Mouse (Mus musculus) MEL (cell line): ENCODE measurements around the gene Plcb4. TPM values are rescaled to one million over a fixed set of nuclear protein-coding genes. Genes with fewer than 3 reads are reported as not detected.

Experiments used
- DNase-seq: peaks from one replicate; pipeline ENCODE4 v3.0.0; 2011; ENCODE audit warnings: low read depth, low spot score
- H3K27ac ChIP-seq: 2 replicates; pipeline ENCODE4 v1.5.1; 2012; ENCODE audit warnings: low read depth, mild to moderate bottlenecking, control low read depth, low read length, moderate library complexity; ENCODE audit not compliant: control insufficient read depth
- H3K27me3 ChIP-seq, 2 experiments: fragments of 150-350 bp in 1 of 2; sonication (generic) in 1 of 2; 2 replicates each; pipeline ENCODE4 v1.6.1; 2012; ENCODE audit warnings: low read length in 2 of 2, mild to moderate bottlenecking in 2 of 2, improper control_type of control experiment in 1 of 2, moderate library complexity in 1 of 2; ENCODE audit not compliant: insufficient read depth in 2 of 2, control insufficient read depth in 1 of 2
- H3K36me3 ChIP-seq, 2 experiments: 2 replicates each; pipeline ENCODE4 v1.6.1; 2012 to 2014; ENCODE audit warnings: low read length in 2 of 2, improper control_type of control experiment in 1 of 2, inconsistent platforms in 1 of 2, mild to moderate bottlenecking in 1 of 2; ENCODE audit not compliant: insufficient read depth in 2 of 2, control insufficient read depth in 1 of 2
- H3K4me1 ChIP-seq, 2 experiments: fragments of 150-350 bp in 1 of 2; sonication (generic) in 1 of 2; 2 replicates each; pipeline ENCODE4 v1.6.1; 2012; ENCODE audit warnings: low read length in 2 of 2, improper control_type of control experiment in 1 of 2, mild to moderate bottlenecking in 1 of 2; ENCODE audit not compliant: insufficient read depth in 2 of 2, control insufficient read depth in 1 of 2
- H3K4me3 ChIP-seq, 2 experiments: fragments of 150-350 bp in 1 of 2; sonication (generic) in 1 of 2; 2 replicates each; pipeline ENCODE4 v1.5.1; 2012; ENCODE audit warnings: low read depth in 2 of 2, low read length in 2 of 2, mild to moderate bottlenecking in 2 of 2, moderate library complexity in 2 of 2, control low read depth in 1 of 2, improper control_type of control experiment in 1 of 2; ENCODE audit not compliant: control insufficient read depth in 1 of 2, insufficient read depth in 1 of 2
- H3K79me2 ChIP-seq: 2 replicates; pipeline ENCODE4 v1.6.1; 2012; ENCODE audit warnings: mild to moderate bottlenecking, low read length, moderate library complexity; ENCODE audit not compliant: control insufficient read depth, poor library complexity, insufficient read depth
- H3K9ac ChIP-seq: 2 replicates; pipeline ENCODE4 v1.6.1; 2012; ENCODE audit warnings: low read depth, mild to moderate bottlenecking, control low read depth, low read length, moderate library complexity; ENCODE audit not compliant: control insufficient read depth, poor library complexity, severe bottlenecking
- H3K9me3 ChIP-seq: fragments of 150-350 bp; sonication (generic); replicated peaks from 2 replicates; pipeline ENCODE4 v1.6.1; 2012; ENCODE audit warnings: mild to moderate bottlenecking, low read length, improper control_type of control experiment, moderate library complexity; ENCODE audit not compliant: insufficient read depth
- CHD1 ChIP-seq: IDR thresholded peaks from 2 replicates; pipeline ENCODE4 v1.6.1; 2012; ENCODE audit warnings: low read depth, mild to moderate bottlenecking, inconsistent platforms, low read length, improper control_type of control experiment
- CHD2 ChIP-seq: IDR thresholded peaks from 2 replicates; pipeline ENCODE4 v1.6.1; 2011; ENCODE audit warnings: low read length, improper control_type of control experiment
- CTCF ChIP-seq, 3 experiments: IDR thresholded peaks in 2 of 3; conservative IDR thresholded peaks in 1 of 3; 2 replicates each; pipeline ENCODE4 v1.5.1; 2011 to 2012; ENCODE audit warnings: low read length in 3 of 3, low read depth in 2 of 3, mild to moderate bottlenecking in 2 of 3, improper control_type of control experiment in 1 of 3, inconsistent platforms in 1 of 3, mixed read lengths in 1 of 3, moderate library complexity in 1 of 3; ENCODE audit not compliant: control insufficient read depth in 1 of 3, insufficient read depth in 1 of 3, poor library complexity in 1 of 3, severe bottlenecking in 1 of 3
- E2F4 ChIP-seq: IDR thresholded peaks from 2 replicates; pipeline ENCODE4 v1.6.1; 2011; ENCODE audit warnings: low read depth, low read length, improper control_type of control experiment, borderline replicate concordance
- ELF1 ChIP-seq: IDR thresholded peaks from 2 replicates; pipeline ENCODE4 v1.6.1; 2014; ENCODE audit warnings: low read depth, mild to moderate bottlenecking, inconsistent platforms, low read length, improper control_type of control experiment, moderate library complexity
- ETS1 ChIP-seq: IDR thresholded peaks from 2 replicates; pipeline ENCODE4 v1.6.1; 2012; ENCODE audit warnings: low read depth, mild to moderate bottlenecking, inconsistent platforms, low read length, improper control_type of control experiment, moderate library complexity
- GABPA ChIP-seq: IDR thresholded peaks from 2 replicates; pipeline ENCODE4 v1.6.1; 2012; ENCODE audit warnings: low read depth, mild to moderate bottlenecking, inconsistent platforms, low read length, improper control_type of control experiment, moderate library complexity
- HCFC1 ChIP-seq: IDR thresholded peaks from 2 replicates; pipeline ENCODE4 v1.6.1; 2012; ENCODE audit warnings: low read depth, mild to moderate bottlenecking, inconsistent platforms, low read length, improper control_type of control experiment, moderate library complexity
- JUND ChIP-seq: IDR thresholded peaks from 2 replicates; pipeline ENCODE4 v1.6.1; 2011; ENCODE audit warnings: low read depth, mild to moderate bottlenecking, improper control_type of control experiment, low read length
- KAT2A ChIP-seq: conservative IDR thresholded peaks from 2 replicates; pipeline ENCODE4 v1.6.1; 2012; ENCODE audit warnings: low read depth, low read length, improper control_type of control experiment, inconsistent platforms
- MAX ChIP-seq: IDR thresholded peaks from 2 replicates; pipeline ENCODE4 v1.6.1; 2011; ENCODE audit warnings: low read length, improper control_type of control experiment
- MAZ ChIP-seq: IDR thresholded peaks from 2 replicates; pipeline ENCODE4 v1.6.1; 2012; ENCODE audit warnings: low read depth, mild to moderate bottlenecking, inconsistent platforms, low read length, improper control_type of control experiment
- MYC ChIP-seq: IDR thresholded peaks from 2 replicates; pipeline ENCODE4 v1.6.1; 2011; ENCODE audit warnings: low read depth, mild to moderate bottlenecking, low read length, improper control_type of control experiment, moderate library complexity
- NRF1 ChIP-seq: IDR thresholded peaks from 2 replicates; pipeline ENCODE4 v1.6.1; 2014; ENCODE audit warnings: low read depth, mild to moderate bottlenecking, inconsistent platforms, low read length, improper control_type of control experiment, moderate library complexity; ENCODE audit not compliant: poor library complexity, insufficient read depth, severe bottlenecking
- POLR2A ChIP-seq, 2 experiments: IDR thresholded peaks; 2 replicates each; pipeline ENCODE4 v1.6.1; 2011 to 2012; ENCODE audit warnings: low read length in 2 of 2, mild to moderate bottlenecking in 2 of 2, control low read depth in 1 of 2, improper control_type of control experiment in 1 of 2, low read depth in 1 of 2, moderate library complexity in 1 of 2; ENCODE audit not compliant: control insufficient read depth in 1 of 2, insufficient read depth in 1 of 2, poor library complexity in 1 of 2
- RAD21 ChIP-seq: IDR thresholded peaks from 2 replicates; pipeline ENCODE4 v1.6.1; 2011; ENCODE audit warnings: mild to moderate bottlenecking, low read depth, low read length, improper control_type of control experiment
- RCOR1 ChIP-seq: IDR thresholded peaks from 2 replicates; pipeline ENCODE4 v1.6.1; 2012; ENCODE audit warnings: low read depth, mild to moderate bottlenecking, inconsistent platforms, low read length, improper control_type of control experiment
- SIN3A ChIP-seq: IDR thresholded peaks from 2 replicates; pipeline ENCODE4 v1.6.1; 2012; ENCODE audit warnings: low read length, improper control_type of control experiment, inconsistent platforms
- SMC3 ChIP-seq: IDR thresholded peaks from 2 replicates; pipeline ENCODE4 v1.6.1; 2011; ENCODE audit warnings: low read depth, low read length, improper control_type of control experiment
- TAL1 ChIP-seq: IDR thresholded peaks from 2 replicates; pipeline ENCODE4 v1.6.1; 2012; ENCODE audit warnings: mild to moderate bottlenecking, inconsistent platforms, low read length, moderate library complexity, mixed read lengths
- TBP ChIP-seq: IDR thresholded peaks from 2 replicates; pipeline ENCODE4 v1.8.0; 2011; ENCODE audit warnings: low read depth, low read length, improper control_type of control experiment
- TCF12 ChIP-seq: IDR thresholded peaks from 2 replicates; pipeline ENCODE4 v1.6.1; 2014; ENCODE audit warnings: low read depth, mild to moderate bottlenecking, inconsistent platforms, low read length, improper control_type of control experiment, moderate library complexity
- USF2 ChIP-seq, 2 experiments: IDR thresholded peaks; 2 replicates each; pipeline ENCODE4 v1.6.1; 2011 to 2012; ENCODE audit warnings: improper control_type of control experiment in 2 of 2, low read length in 2 of 2, borderline replicate concordance in 1 of 2, inconsistent platforms in 1 of 2, low read depth in 1 of 2, mild to moderate bottlenecking in 1 of 2; ENCODE audit not compliant: insufficient read depth in 1 of 2
- ZC3H11A ChIP-seq: IDR thresholded peaks from 2 replicates; pipeline ENCODE4 v1.6.1; 2012; ENCODE audit warnings: low read depth, mild to moderate bottlenecking, inconsistent platforms, low read length, improper control_type of control experiment
- ZNF384 ChIP-seq: IDR thresholded peaks from 2 replicates; pipeline ENCODE4 v1.6.1; 2012; ENCODE audit warnings: low read depth, mild to moderate bottlenecking, inconsistent platforms, low read length, improper control_type of control experiment
- polyA plus RNA-seq, 2 experiments: library from polyadenylated mRNA; stranded (reverse) in 1 of 2; unstranded in 1 of 2; fragments of >175 nt in 1 of 2; fragments of >200 nt in 1 of 2; gene quantifications; 2 replicates each; pipeline versions ENCODE4 v1.2.1 to v1.2.4; 2012; ENCODE audit warnings: low replicate concordance in 2 of 2, low read depth in 1 of 2; ENCODE audit not compliant: insufficient read length in 2 of 2, insufficient read depth in 1 of 2, missing spikeins in 1 of 2
- total RNA-seq: library from RNA; depleted of rRNA; stranded (reverse); fragments of 300-350 nt; gene quantifications from 2 replicates; pipeline ENCODE4 v1.2.3, GENCODE M21; 2012

Plcb4 gene
- total and polyA plus RNA-seq, 3 experiments: not detected

DNA sequence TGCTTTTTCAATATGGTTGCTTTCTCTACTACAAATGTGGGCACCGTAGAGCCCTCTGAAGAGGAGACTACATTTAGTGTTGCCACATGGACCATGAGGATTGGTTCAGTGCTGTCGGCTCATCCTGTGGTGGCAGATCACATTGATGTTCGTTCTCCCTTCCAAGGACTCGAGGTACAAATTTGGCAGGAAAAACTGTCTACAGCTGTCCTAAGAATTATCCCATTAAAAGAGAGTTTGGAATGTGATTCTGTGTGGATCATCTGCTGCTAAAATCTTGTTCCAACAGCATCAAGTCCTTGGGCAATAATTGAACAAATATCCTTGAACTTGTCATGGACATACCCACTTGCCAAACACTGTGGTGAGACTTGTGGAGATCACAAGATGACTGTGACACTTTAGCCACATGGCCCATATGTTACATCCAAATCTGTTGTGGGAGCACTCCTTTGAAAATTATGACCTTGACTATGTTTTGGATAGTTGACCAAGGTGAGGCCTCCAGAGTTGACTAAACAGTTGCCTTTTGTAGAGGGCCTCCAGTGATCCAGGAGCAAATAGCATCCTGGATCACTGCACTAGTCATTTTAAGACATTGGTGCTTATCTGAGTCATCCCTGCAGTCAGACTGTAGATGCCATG is 117.4 kb downstream of the Plcb4 start:
- no peaks in the 10 kb centered on the region for H3K4me1 ChIP-seq
- no peak overlapping the region for H3K4me3 ChIP-seq
- no peak overlapping the region for H3K9ac ChIP-seq
- H3K9me3 ChIP-seq: no peaks in the 10 kb centered on the region
- no peak for DNase-seq
- no peaks in the 10 kb centered on the region for H3K27me3 ChIP-seq
- H3K36me3 ChIP-seq: no peaks in the 10 kb centered on the region
- no peaks in the 10 kb centered on the region for H3K79me2 ChIP-seq
- TF ChIP-seq CHD2 (no peak), KAT2A (no peak), RCOR1 (no peak), HCFC1 (no peak), ELF1 (no peak), POLR2A (IDR thresholded peaks at IDR 0.05; ENCODE audit: control insufficient read depth in 1 of 2, insufficient read depth in 1 of 2, low read depth in 1 of 2, low read length in 2 of 2, poor library complexity in 1 of 2) (no peak), MAZ (no peak), TBP (no peak), E2F4 (no peak), MYC (no peak), ZC3H11A (no peak), TAL1 (no peak), SIN3A (no peak), CHD1 (no peak)
- H3K27ac ChIP-seq: no peak overlapping the region

DNA sequence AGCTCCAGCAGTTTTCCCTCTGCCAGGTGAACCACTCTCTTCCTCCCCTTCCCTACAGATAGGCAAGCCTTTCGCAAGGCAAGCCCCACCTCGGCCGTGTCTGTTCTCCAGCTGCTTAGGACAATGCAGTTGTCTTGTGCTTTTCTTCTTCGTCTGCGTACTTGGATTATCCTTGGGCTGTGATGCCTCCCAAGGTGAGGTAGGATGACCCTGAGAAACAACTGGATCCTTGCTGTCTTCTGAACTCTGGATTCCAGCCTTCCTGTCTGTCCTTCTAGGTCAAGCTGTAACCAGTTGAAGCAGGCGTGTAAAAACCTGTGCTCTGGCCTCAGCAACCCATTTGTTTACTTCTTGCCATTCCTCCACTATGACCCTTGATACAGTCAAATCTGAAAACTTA is 122.6 kb downstream of the Plcb4 start:
- Histone ChIP-seq H3K36me3 (no peaks in the 10 kb centered on the region), H3K4me3 (no peak overlapping the region), H3K27ac (no peak overlapping the region), H3K79me2 (no peaks in the 10 kb centered on the region), H3K27me3 (no peaks in the 10 kb centered on the region), H3K9me3 (no peaks in the 10 kb centered on the region), H3K9ac (no peak overlapping the region), H3K4me1 (no peaks in the 10 kb centered on the region)
- no peak for TF ChIP-seq E2F4
- TF ChIP-seq ZC3H11A: no peak
- TF ChIP-seq KAT2A: no peak
- no peak for TF ChIP-seq MYC
- no peak for TF ChIP-seq NRF1
- no peak for TF ChIP-seq CTCF (IDR thresholded peaks at IDR 0.05 in 2 of 3, conservative IDR thresholded peaks at IDR 0.05 in 1 of 3; ENCODE audit: control insufficient read depth in 1 of 3, insufficient read depth in 1 of 3, low read depth in 2 of 3, low read length in 3 of 3, poor library complexity in 1 of 3, severe bottlenecking in 1 of 3)
- TF ChIP-seq RAD21: no peak
- TF ChIP-seq RCOR1: no peak
- no peak for TF ChIP-seq SMC3
- no peak for TF ChIP-seq USF2 (IDR thresholded peaks at IDR 0.05; ENCODE audit: borderline replicate concordance in 1 of 2, insufficient read depth in 1 of 2, low read depth in 1 of 2, low read length in 2 of 2)
- no peak for TF ChIP-seq ETS1
- no peak for TF ChIP-seq GABPA
- no peak for TF ChIP-seq TCF12
- no peak for TF ChIP-seq CHD1
- TF ChIP-seq HCFC1: no peak
- no peak for TF ChIP-seq JUND
- TF ChIP-seq ZNF384: no peak
- no peak for TF ChIP-seq MAX
- TF ChIP-seq, all 39 proteins: peak for 0
- DNase-seq: no peak
